Mouse (Mus musculus) cerebellum, adult 2 months (tissue): ENCODE data around the gene Ostc. TPM values are rescaled to one million over a fixed set of nuclear protein-coding genes. Genes with fewer than 3 reads are reported as not detected.

Source experiments
- DNase-seq, 2 experiments: peaks; one replicate each; pipeline ENCODE4 v3.0.0; 2021
- H3K27ac ChIP-seq: fragments of 200-500 bp; 2 replicates; pipeline ENCODE4 v1.5.1; 2012; ENCODE audit warnings: low read length, control low read depth, inconsistent platforms; ENCODE audit not compliant: insufficient read depth
- H3K27me3 ChIP-seq: fragments of 200-500 bp; 2 replicates; pipeline ENCODE4 v1.6.1; 2012; ENCODE audit warnings: inconsistent platforms, mild to moderate bottlenecking, low read length, moderate library complexity; ENCODE audit not compliant: control insufficient read depth, insufficient read depth
- H3K4me1 ChIP-seq: fragments of 200-500 bp; 2 replicates; pipeline ENCODE4 v1.6.1; 2011; ENCODE audit warnings: low read length; ENCODE audit not compliant: control insufficient read depth, insufficient read depth
- H3K4me3 ChIP-seq: fragments of 200-500 bp; replicated peaks from 2 replicates; pipeline ENCODE3; 2011; ENCODE audit warnings: mild to moderate bottlenecking, low read depth, low read length, control low read depth; ENCODE audit not compliant: insufficient read depth
- CTCF ChIP-seq: fragments of 200-500 bp; IDR thresholded peaks from 2 replicates; pipeline ENCODE4 v1.5.1; 2011; ENCODE audit warnings: low read depth, mild to moderate bottlenecking, control low read depth, low read length, moderate library complexity, borderline replicate concordance; ENCODE audit not compliant: insufficient read depth
- POLR2A ChIP-seq: fragments of 200-500 bp; IDR thresholded peaks from 2 replicates; pipeline ENCODE4 v1.6.1; 2011; ENCODE audit warnings: low read length, control low read depth, borderline replicate concordance; ENCODE audit not compliant: insufficient read depth
- WGBS: fragments of 180-500 bp; shearing (Covaris S2); methylation state at CpG from one replicate; pipeline ENCODE4 v1.1.7; 2018; 5-methylcytosine and 5-hydroxymethylcytosine counted together
- polyA plus RNA-seq: library from polyadenylated mRNA; depleted of rRNA; stranded (reverse); fragments of >200 nt; gene quantifications from 2 replicates; pipeline ENCODE4 v1.2.3, GENCODE M21; 2012; rRNA removed

Gene Ostc
- polyA plus RNA-seq, 1 experiment: 62.9 TPM

GRCm38 (mm10) chr3:130646110-130646810 is 63.0 kb downstream of the Ostc start:
- TF ChIP-seq POLR2A: no peak
- no peak for TF ChIP-seq CTCF
- WGBS: 74% methylated on average over 11 of the region's 11 CpGs

More at GRCm38 (mm10) chr3:130646110-130646810, 63.0 kb downstream of the Ostc start:
- Histone ChIP-seq H3K4me3 (no peak overlapping the region), H3K4me1 (no peaks in the 10 kb centered on the region), H3K27ac (no peak overlapping the region), H3K27me3 (no peaks in the 10 kb centered on the region)
- DNase-seq: no peak

Other genes starting within 250 kb of the Ostc start
- gene Etnppl, start 92.0 kb downstream of the Ostc start, polyA plus RNA-seq: 35.0 and 37.9 TPM in 2 replicates
- 913 and 926 TPM in 2 replicates for gene Rpl34, start 21.0 kb upstream of the Ostc start, polyA plus RNA-seq